Mouse (Mus musculus) stomach, postnatal 0 days (tissue): ENCODE measurements around the gene Chrd.

Experiments used
- CTCF ChIP-seq: IDR thresholded peaks from 2 replicates; pipeline ENCODE4 v1.5.1; 2016; ENCODE audit warnings: antibody characterized with exemption, low read depth, mild to moderate bottlenecking, moderate library complexity
- EP300 ChIP-seq: optimal IDR thresholded peaks from 2 replicates; pipeline ENCODE3; 2016; ENCODE audit warnings: antibody characterized with exemption

GRCm38 (mm10) chr16:20725750-20726149 lies 7.2 kb upstream of the Chrd start:
- TF ChIP-seq EP300 (no peak), CTCF (no peak)
